Mouse (Mus musculus) thymus, postnatal 10 days (tissue): ENCODE data around the gene 1810030O07Rik.
"Not testable (repeated sequence)": the region's sequence is repeated elsewhere in the genome, so short reads cannot be mapped to it uniquely, and the experiment has no call there.

Source experiments
- DNase-seq, 2 experiments: peaks; one replicate each; pipeline ENCODE4 v3.0.0; 2021; ENCODE audit warnings: low spot score in 2 of 2

1810030O07Rik gene

GRCm38 (mm10) chrX:12673054-12673775 lies at the start of gene 1810030O07Rik:
Gene 1810030O07Rik (minus strand): TSS chrX:12673668.
- DNase-seq: peak; percentile 78 to 80

- no peak for DNase-seq
Observed at GRCm38 (mm10) chrX:12716036-12716435, 42.6 kb upstream of the 1810030O07Rik start.

- no peak for DNase-seq
Observed at GRCm38 (mm10) chrX:12713796-12714195, 40.3 kb upstream of the 1810030O07Rik start.

GRCm38 (mm10) chrX:12686910-12687309 lies 13.4 kb upstream of the 1810030O07Rik start:
- DNase-seq: no peak

- DNase-seq: no peak
Observed at GRCm38 (mm10) chrX:12686071-12686470, 12.6 kb upstream of the 1810030O07Rik start.

GRCm38 (mm10) chrX:12677396-12677795 lies 3.9 kb upstream of the 1810030O07Rik start:
- DNase-seq: peak; percentile 9 to 59

GRCm38 (mm10) chrX:12653879-12654278 lies 19.6 kb downstream of the 1810030O07Rik start:
- DNase-seq: no peak

- no peak for DNase-seq
Observed at GRCm38 (mm10) chrX:12651906-12652305, 21.6 kb downstream of the 1810030O07Rik start.

- DNase-seq: no peak
Observed at GRCm38 (mm10) chrX:12645531-12646304, 27.8 kb downstream of the 1810030O07Rik start.

GRCm38 (mm10) chrX:12644976-12645375 lies 28.5 kb downstream of the 1810030O07Rik start:
- no peak for DNase-seq

GRCm38 (mm10) chrX:12625131-12625530 lies 48.3 kb downstream of the 1810030O07Rik start:
- no peak for DNase-seq

- DNase-seq: not testable (repeated sequence)
Observed at GRCm38 (mm10) chrX:12612360-12612759, 61.1 kb downstream of the 1810030O07Rik start.

GRCm38 (mm10) chrX:12611211-12611610 lies 62.3 kb downstream of the 1810030O07Rik start:
- DNase-seq: no peak

GRCm38 (mm10) chrX:12610541-12610940 lies 62.9 kb downstream of the 1810030O07Rik start:
- not testable (repeated sequence) for DNase-seq
